Mouse (Mus musculus) frontal cortex, postnatal 25 days (tissue): ENCODE data around the gene Bhlhb9.

Experiments
- DNase-seq, 2 experiments: peaks; one replicate each; pipeline ENCODE4 v3.0.0; 2022; ENCODE audit warnings: low spot score in 2 of 2

The Bhlhb9 gene

GRCm38 (mm10) chrX:135886234-135886585, 88.8 kb downstream of the Bhlhb9 start:
- peak in 1 of 2 experiments; percentile 6 for DNase-seq

GRCm38 (mm10) chrX:135916580-135916979, 119.2 kb downstream of the Bhlhb9 start:
- no peak for DNase-seq

GRCm38 (mm10) chrX:135917116-135917515, 119.7 kb downstream of the Bhlhb9 start:
- DNase-seq: no peak

GRCm38 (mm10) chrX:135922162-135922561, 124.8 kb downstream of the Bhlhb9 start:
- DNase-seq: peak in 1 of 2 experiments; percentile 8

GRCm38 (mm10) chrX:135925911-135926310, 128.5 kb downstream of the Bhlhb9 start:
- DNase-seq: no peak

- DNase-seq: no peak
Observed at GRCm38 (mm10) chrX:135928588-135928987, 131.2 kb downstream of the Bhlhb9 start.

- DNase-seq: no peak
Observed at GRCm38 (mm10) chrX:135936452-135936851, 139.1 kb downstream of the Bhlhb9 start.
